Mouse (Mus musculus) neutrophil, adult 65 days (primary cell): ENCODE measurements around the gene Cmc1. TPM values are rescaled to one million over a fixed set of nuclear protein-coding genes. Genes with fewer than 3 reads are reported as not detected.

ENCODE experiments used
- total RNA-seq: library from RNA; stranded (reverse); gene quantifications from 2 replicates; pipeline ENCODE4 v1.2.4, GENCODE M21; 2023

Cmc1 gene
- total RNA-seq, result 2.2 and 7.2 TPM in 2 replicates

DNA sequence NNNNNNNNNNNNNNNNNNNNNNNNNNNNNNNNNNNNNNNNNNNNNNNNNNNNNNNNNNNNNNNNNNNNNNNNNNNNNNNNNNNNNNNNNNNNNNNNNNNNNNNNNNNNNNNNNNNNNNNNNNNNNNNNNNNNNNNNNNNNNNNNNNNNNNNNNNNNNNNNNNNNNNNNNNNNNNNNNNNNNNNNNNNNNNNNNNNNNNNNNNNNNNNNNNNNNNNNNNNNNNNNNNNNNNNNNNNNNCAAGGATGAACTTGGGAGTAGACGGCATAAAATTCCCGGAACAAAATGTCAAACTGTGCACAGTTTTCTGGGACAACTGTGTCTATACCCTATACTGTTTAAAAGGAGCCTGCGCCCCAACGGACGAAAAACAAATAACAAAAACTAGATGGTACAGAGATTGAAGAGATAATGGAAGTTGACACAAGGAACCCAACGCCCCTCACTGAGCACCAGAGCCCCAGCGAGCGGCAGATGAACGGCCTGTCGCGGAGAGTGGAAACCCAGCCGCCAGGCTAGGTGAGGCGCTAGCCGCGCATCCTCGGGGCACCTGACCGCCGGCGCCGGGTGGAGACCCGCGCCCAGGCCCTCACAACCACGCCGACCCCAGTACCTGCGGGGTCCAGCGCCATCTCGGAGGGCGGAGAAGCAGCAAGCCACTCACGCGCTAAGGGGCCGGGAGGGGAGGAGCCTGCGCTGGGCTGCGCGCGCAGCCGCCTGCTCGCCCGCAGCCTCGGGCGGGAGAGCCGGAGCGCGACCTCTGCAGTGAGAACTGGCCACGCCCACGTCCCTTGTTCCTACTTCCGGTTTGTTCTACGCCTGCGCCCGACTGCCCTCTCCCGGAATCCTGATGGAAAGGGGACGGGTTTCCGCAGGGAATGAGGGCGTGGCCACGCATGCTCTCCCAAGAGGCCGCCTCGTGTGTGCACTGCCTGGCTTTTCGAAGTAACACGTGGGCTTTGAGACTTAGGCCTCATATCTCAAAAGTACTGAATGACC lies at the start of gene Cmc1:
Cmc1 (minus strand) TSS at position 771 of the 996 bp plus-strand sequence.

GRCm38 (mm10) chr9:118040218-118041021 lies 109.6 kb downstream of the Cmc1 start, which contains the start of gene Azi2:
TSS of gene Azi2 (plus strand) at chr9:118040499.

Other genes with a start within 250 kb of the Cmc1 start
- gene Azi2, start 109.7 kb downstream of the Cmc1 start, total RNA-seq, result 86.8 and 90.8 TPM in 2 replicates